Mouse (Mus musculus) hindbrain, embryonic 10.5 days (tissue): ENCODE data around the gene Cspg4. TPM values are rescaled to one million over a fixed set of nuclear protein-coding genes. Genes with fewer than 3 reads are reported as not detected.

Experiments
- DNase-seq: peaks from one replicate; pipeline ENCODE4 v3.0.0-alpha.2; 2017; ENCODE audit warnings: low spot score
- H3K27ac ChIP-seq: fragments of 300-500 bp; sonication (generic); 2 replicates; pipeline ENCODE4 v1.5.1; 2016; ENCODE audit warnings: mild to moderate bottlenecking, moderate library complexity
- H3K27me3 ChIP-seq: fragments of 300-500 bp; sonication (generic); 2 replicates; pipeline ENCODE4 v1.6.1; 2016; ENCODE audit warnings: mild to moderate bottlenecking; ENCODE audit not compliant: poor library complexity, insufficient read depth, severe bottlenecking
- H3K36me3 ChIP-seq: fragments of 300-500 bp; sonication (generic); 2 replicates; pipeline ENCODE4 v1.6.1; 2016; ENCODE audit warnings: mild to moderate bottlenecking, moderate library complexity
- H3K4me1 ChIP-seq: fragments of 300-500 bp; sonication (generic); replicated peaks from 2 replicates; pipeline ENCODE4 v1.6.1; 2016; ENCODE audit warnings: mild to moderate bottlenecking
- H3K4me3 ChIP-seq: fragments of 300-500 bp; sonication (generic); 2 replicates; pipeline ENCODE4 v1.5.1; 2016; ENCODE audit warnings: mild to moderate bottlenecking, moderate library complexity
- H3K9me3 ChIP-seq: fragments of 300-500 bp; sonication (generic); 2 replicates; pipeline ENCODE4 v1.6.1; 2016; ENCODE audit warnings: mild to moderate bottlenecking, moderate library complexity
- WGBS: fragments of 180-500 bp; shearing (Covaris S2); methylation state at CpG from one replicate; pipeline ENCODE4 v1.1.7; 2016; 5-methylcytosine and 5-hydroxymethylcytosine counted together
- polyA plus RNA-seq: library from polyadenylated mRNA; unstranded; fragments of >200 nt; fragmentation: Nextera tagmentation; extraction: Ambion mirVana; gene quantifications from 2 replicates; pipeline ENCODE4 v1.2.1, GENCODE M21; 2016

The Cspg4 gene
- polyA plus RNA-seq, 1 experiment from 2014 or later = 2.0 TPM

- DNase-seq = no peak
- peaks cover 44% of the 10 kb centered on the region for H3K4me1 ChIP-seq
- 0 out of 2 replicates have a peak overlapping the region, but pooled peaks have one; percentile 18 for H3K27ac ChIP-seq
- H3K36me3 ChIP-seq = no peaks in the 10 kb centered on the region
- no peak overlapping the region for H3K4me3 ChIP-seq
- H3K27me3 ChIP-seq = peaks cover 50% of the 10 kb centered on the region
- WGBS = 55% methylated on average over 6 of the region's 6 CpGs
- H3K9me3 ChIP-seq = no peaks in the 10 kb centered on the region
Measured at GRCm38 (mm10) chr9:56868292-56868691, 3.5 kb downstream of the Cspg4 start.

- Histone ChIP-seq H3K27ac (no peak overlapping the region), H3K4me1 (peaks cover 36% of the 10 kb centered on the region), H3K9me3 (no peaks in the 10 kb centered on the region), H3K36me3 (no peaks in the 10 kb centered on the region), H3K4me3 (no peak overlapping the region), H3K27me3 (peaks cover 38% of the 10 kb centered on the region)
- DNase-seq = no peak
- 83% methylated on average over 13 of the region's 13 CpGs for WGBS
Measured at GRCm38 (mm10) chr9:56869552-56869951, 4.7 kb downstream of the Cspg4 start.

- 76% methylated on average over 10 of the region's 10 CpGs for WGBS
Measured at GRCm38 (mm10) chr9:56870778-56871177, 5.9 kb downstream of the Cspg4 start.

GRCm38 (mm10) chr9:56871191-56871590 is 6.4 kb downstream of the Cspg4 start:
- no peak for DNase-seq
- Histone ChIP-seq H3K4me1 (peaks cover 28% of the 10 kb centered on the region), H3K9me3 (no peaks in the 10 kb centered on the region), H3K36me3 (no peaks in the 10 kb centered on the region), H3K27ac (no peak overlapping the region), H3K4me3 (no peak overlapping the region), H3K27me3 (peaks cover 21% of the 10 kb centered on the region)
- WGBS = 58% methylated on average over 5 of the region's 5 CpGs

More at GRCm38 (mm10) chr9:56870778-56871177, 5.9 kb downstream of the Cspg4 start:
- no peak overlapping the region for H3K4me3 ChIP-seq
- peaks cover 28% of the 10 kb centered on the region for H3K4me1 ChIP-seq
- no peaks in the 10 kb centered on the region for H3K36me3 ChIP-seq
- no peak for DNase-seq
- no peak overlapping the region for H3K27ac ChIP-seq
- H3K27me3 ChIP-seq = peaks cover 26% of the 10 kb centered on the region
- no peaks in the 10 kb centered on the region for H3K9me3 ChIP-seq

GRCm38 (mm10) chr9:56872105-56872903 is 7.5 kb downstream of the Cspg4 start:
- H3K27me3 ChIP-seq = peaks cover 10% of the 10 kb centered on the region; the same call in 1 of the 2 replicates
- no peaks in the 10 kb centered on the region for H3K9me3 ChIP-seq
- WGBS = 82% methylated on average over 5 of the region's 5 CpGs
- no peak overlapping the region for H3K27ac ChIP-seq
- DNase-seq = no peak
- H3K4me1 ChIP-seq = peaks cover 36% of the 10 kb centered on the region
- no peaks in the 10 kb centered on the region for H3K36me3 ChIP-seq
- H3K4me3 ChIP-seq = no peak overlapping the region

- WGBS = 68% methylated on average over 1 of the region's 1 CpGs
- DNase-seq = no peak
- no peaks in the 10 kb centered on the region for H3K36me3 ChIP-seq
- no peak overlapping the region for H3K4me3 ChIP-seq
- H3K27ac ChIP-seq = no peak overlapping the region
- H3K9me3 ChIP-seq = no peaks in the 10 kb centered on the region
- peaks cover 33% of the 10 kb centered on the region for H3K4me1 ChIP-seq
- H3K27me3 ChIP-seq = peaks cover 7% of the 10 kb centered on the region; the same call in 1 of the 2 replicates
Measured at GRCm38 (mm10) chr9:56873097-56873496, 8.3 kb downstream of the Cspg4 start.

GRCm38 (mm10) chr9:56876784-56877183 is 12.0 kb downstream of the Cspg4 start:
- no peaks in the 10 kb centered on the region for H3K36me3 ChIP-seq
- no peaks in the 10 kb centered on the region for H3K9me3 ChIP-seq
- no peak overlapping the region for H3K4me3 ChIP-seq
- H3K27me3 ChIP-seq = 0 out of 2 replicates have a peak, but pooled peaks cover 7% of the 10 kb centered on the region
- DNase-seq = no peak
- H3K27ac ChIP-seq = peak overlapping the region; percentile 45; the same call in 1 of the 2 replicates
- H3K4me1 ChIP-seq = peaks cover 20% of the 10 kb centered on the region
- 57% methylated on average over 9 of the region's 9 CpGs for WGBS

- Histone ChIP-seq H3K27me3 (0 out of 2 replicates have a peak, but pooled peaks cover 7% of the 10 kb centered on the region), H3K36me3 (no peaks in the 10 kb centered on the region), H3K4me3 (no peak overlapping the region), H3K27ac (peak overlapping the region; percentile 45; the same call in 1 of the 2 replicates), H3K9me3 (no peaks in the 10 kb centered on the region), H3K4me1 (peaks cover 25% of the 10 kb centered on the region)
- 76% methylated on average over 5 of the region's 5 CpGs for WGBS
- DNase-seq = no peak
Measured at GRCm38 (mm10) chr9:56877284-56877683, 12.5 kb downstream of the Cspg4 start.

- peak; percentile 21 for DNase-seq
- no peak overlapping the region for H3K27ac ChIP-seq
Measured at GRCm38 (mm10) chr9:56880790-56881189, 16.0 kb downstream of the Cspg4 start.

GRCm38 (mm10) chr9:56881539-56882082 is 16.8 kb downstream of the Cspg4 start:
- no peak overlapping the region for H3K4me3 ChIP-seq
- no peaks in the 10 kb centered on the region for H3K9me3 ChIP-seq
- WGBS = 90% methylated on average over 3 of the region's 3 CpGs
- H3K27me3 ChIP-seq = 0 out of 2 replicates have a peak, but pooled peaks cover 3% of the 10 kb centered on the region
- 0 out of 2 replicates have a peak overlapping the region, but pooled peaks have one; percentile 40 for H3K27ac ChIP-seq
- no peaks in the 10 kb centered on the region for H3K36me3 ChIP-seq
- DNase-seq = no peak
- H3K4me1 ChIP-seq = peaks cover 40% of the 10 kb centered on the region

More at GRCm38 (mm10) chr9:56880790-56881189, 16.0 kb downstream of the Cspg4 start:
- Histone ChIP-seq H3K4me3 (no peak overlapping the region), H3K9me3 (no peaks in the 10 kb centered on the region), H3K4me1 (peaks cover 43% of the 10 kb centered on the region), H3K36me3 (no peaks in the 10 kb centered on the region), H3K27me3 (0 out of 2 replicates have a peak, but pooled peaks cover 3% of the 10 kb centered on the region)
- 57% methylated on average over 9 of the region's 9 CpGs for WGBS

- no peak for DNase-seq
- no peaks in the 10 kb centered on the region for H3K9me3 ChIP-seq
- H3K36me3 ChIP-seq = no peaks in the 10 kb centered on the region
- H3K4me3 ChIP-seq = no peak overlapping the region
- H3K4me1 ChIP-seq = peaks cover 35% of the 10 kb centered on the region; the same call in 1 of the 2 replicates
- 0 out of 2 replicates have a peak, but pooled peaks cover 3% of the 10 kb centered on the region for H3K27me3 ChIP-seq
- WGBS = 76% methylated on average over 4 of the region's 4 CpGs
- no peak overlapping the region for H3K27ac ChIP-seq
Measured at GRCm38 (mm10) chr9:56882283-56882682, 17.4 kb downstream of the Cspg4 start.

- no peaks in the 10 kb centered on the region for H3K36me3 ChIP-seq
- 75% methylated on average over 12 of the region's 12 CpGs for WGBS
- H3K4me3 ChIP-seq = no peak overlapping the region
- peaks cover 32% of the 10 kb centered on the region; the same call in 1 of the 2 replicates for H3K4me1 ChIP-seq
- no peak for DNase-seq
- no peaks in the 10 kb centered on the region for H3K9me3 ChIP-seq
- H3K27me3 ChIP-seq = 0 out of 2 replicates have a peak, but pooled peaks cover 3% of the 10 kb centered on the region
- no peak overlapping the region for H3K27ac ChIP-seq
Measured at GRCm38 (mm10) chr9:56882818-56883217, 18.0 kb downstream of the Cspg4 start.

GRCm38 (mm10) chr9:56883470-56883869 is 18.6 kb downstream of the Cspg4 start:
- Histone ChIP-seq H3K27ac (no peak overlapping the region), H3K4me3 (no peak overlapping the region), H3K9me3 (no peaks in the 10 kb centered on the region), H3K36me3 (no peaks in the 10 kb centered on the region), H3K27me3 (0 out of 2 replicates have a peak, but pooled peaks cover 3% of the 10 kb centered on the region), H3K4me1 (peaks cover 32% of the 10 kb centered on the region; the same call in 1 of the 2 replicates)
- no peak for DNase-seq
- 89% methylated on average over 7 of the region's 7 CpGs for WGBS
